Mouse (Mus musculus) MEL-GATA-1-ER (cell line): ENCODE results near the gene Fgfr2.

ENCODE experiments used
- DNase-seq: peaks from one replicate; pipeline ENCODE4 v3.0.0-alpha.2; 2012; ENCODE audit warnings: low read depth; ENCODE audit errors: extremely low read depth

Fgfr2 gene

DNA sequence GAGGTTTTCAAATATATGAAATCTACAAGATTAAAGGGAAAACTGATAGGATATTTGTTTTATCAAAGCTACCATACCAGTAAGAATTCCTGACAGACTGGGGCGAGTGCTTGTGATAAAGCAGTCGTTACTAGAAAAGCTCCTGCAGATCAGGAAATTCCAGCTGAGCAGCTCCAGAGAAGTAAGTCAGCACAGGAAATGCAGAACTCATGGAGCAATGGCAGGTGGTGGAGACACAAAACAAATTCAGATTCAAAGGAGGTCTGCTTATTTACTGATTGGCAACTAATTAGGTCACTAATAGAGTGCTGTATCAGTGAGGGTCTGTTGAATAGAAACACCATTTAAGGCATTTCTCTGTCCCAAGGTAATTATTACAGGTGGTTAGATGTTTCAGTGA is 2232.3 kb downstream of the Fgfr2 start:
- no peak for DNase-seq

DNA sequence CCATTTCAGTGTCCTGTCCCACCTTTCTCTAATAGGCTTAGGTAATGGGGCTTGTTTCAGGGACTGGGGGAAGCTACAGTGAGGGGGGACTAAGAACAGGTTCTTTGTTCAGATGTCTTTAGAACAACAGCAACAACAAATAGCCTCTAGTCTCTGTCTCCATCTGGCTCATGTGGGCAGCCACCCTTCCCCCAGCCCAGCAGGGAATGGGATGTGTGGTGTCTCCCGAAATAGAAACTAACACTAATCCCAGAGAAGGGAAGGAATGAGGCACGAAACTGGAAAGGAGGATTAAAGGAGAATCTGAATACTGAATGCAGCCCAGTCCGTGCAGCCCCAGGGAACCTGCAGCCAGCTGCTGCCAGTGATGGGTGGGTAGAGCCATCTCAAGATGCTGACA is 2235.2 kb downstream of the Fgfr2 start:
- no peak for DNase-seq

DNA sequence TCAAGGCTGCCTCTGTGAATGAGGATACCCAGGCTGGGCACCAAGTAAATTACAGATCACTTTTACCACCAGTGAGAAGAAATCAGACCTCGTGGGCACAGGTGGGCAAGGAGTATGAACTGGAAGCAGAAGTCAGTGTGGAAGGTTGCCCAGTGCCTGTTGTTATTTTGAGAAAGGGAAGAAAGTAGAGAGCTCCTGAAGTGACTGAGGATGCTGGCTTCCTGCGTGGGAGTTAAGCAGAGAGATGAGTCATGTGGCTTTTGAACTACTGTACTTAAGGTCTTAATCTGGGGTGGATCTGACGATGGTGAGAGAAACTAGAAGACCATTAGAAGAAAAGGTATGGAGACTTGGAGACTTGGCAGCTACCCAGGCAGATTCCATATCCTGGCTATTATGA is 2236.9 kb downstream of the Fgfr2 start:
- DNase-seq = no peak

DNA sequence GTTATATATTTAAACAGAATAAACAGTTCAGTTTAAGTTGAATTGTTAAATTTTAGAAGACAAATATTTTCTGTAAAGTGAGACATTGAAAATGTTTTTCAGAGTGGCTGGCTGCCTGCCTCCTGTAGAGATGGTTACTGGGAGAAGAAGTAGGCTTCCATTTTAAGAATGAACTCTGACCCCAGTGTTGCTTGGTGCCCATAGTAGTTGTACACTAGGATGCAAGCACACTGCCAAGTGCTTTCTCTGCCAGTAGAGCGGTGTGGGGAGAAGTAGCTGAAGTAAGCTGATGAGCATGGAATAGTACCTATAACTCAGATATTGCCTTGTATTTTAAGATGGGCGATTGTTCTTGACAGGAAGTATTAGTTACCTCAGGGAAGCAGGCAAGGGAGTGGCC is 2239.0 kb downstream of the Fgfr2 start:
- no peak for DNase-seq

DNA sequence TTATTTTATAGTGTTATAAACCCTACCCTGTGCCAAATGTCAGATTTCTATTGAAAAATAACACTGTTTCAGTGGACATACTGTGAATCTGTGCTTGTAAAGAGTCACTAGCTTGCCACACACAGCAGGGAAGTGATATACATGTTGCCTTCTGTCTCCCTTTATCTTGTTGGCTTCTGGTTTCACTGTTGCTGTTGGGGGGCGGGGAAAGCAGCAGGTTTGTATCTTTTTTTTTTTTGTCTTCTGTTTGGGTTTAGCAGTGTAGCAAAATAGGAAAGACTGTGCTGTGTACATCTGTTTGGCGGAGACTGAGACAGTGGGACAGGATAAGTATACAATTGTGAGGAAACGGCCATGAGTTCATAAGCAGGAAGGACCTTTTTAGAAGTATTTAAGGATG is 2255.9 kb downstream of the Fgfr2 start:
- DNase-seq = no peak

DNA sequence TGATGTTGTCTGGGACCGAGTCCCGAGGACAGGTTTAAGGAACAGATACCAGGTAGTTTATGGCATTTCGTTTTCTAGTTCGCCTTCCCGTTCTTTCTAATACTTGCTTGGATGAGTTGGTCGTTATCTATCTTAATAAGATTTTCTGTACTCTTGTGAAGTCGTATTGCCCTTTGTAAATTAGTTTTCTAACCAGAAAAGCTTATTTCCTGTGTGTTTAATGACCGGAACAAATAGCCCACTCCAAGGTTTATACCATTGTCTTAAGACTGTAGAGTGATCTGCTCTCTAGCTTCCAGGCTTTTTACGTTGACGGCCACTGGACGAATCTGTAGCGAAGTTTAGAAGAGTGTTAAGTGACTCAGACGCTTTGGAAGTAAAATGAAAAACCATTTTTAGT is 2256.5 kb downstream of the Fgfr2 start:
- no peak for DNase-seq

DNA sequence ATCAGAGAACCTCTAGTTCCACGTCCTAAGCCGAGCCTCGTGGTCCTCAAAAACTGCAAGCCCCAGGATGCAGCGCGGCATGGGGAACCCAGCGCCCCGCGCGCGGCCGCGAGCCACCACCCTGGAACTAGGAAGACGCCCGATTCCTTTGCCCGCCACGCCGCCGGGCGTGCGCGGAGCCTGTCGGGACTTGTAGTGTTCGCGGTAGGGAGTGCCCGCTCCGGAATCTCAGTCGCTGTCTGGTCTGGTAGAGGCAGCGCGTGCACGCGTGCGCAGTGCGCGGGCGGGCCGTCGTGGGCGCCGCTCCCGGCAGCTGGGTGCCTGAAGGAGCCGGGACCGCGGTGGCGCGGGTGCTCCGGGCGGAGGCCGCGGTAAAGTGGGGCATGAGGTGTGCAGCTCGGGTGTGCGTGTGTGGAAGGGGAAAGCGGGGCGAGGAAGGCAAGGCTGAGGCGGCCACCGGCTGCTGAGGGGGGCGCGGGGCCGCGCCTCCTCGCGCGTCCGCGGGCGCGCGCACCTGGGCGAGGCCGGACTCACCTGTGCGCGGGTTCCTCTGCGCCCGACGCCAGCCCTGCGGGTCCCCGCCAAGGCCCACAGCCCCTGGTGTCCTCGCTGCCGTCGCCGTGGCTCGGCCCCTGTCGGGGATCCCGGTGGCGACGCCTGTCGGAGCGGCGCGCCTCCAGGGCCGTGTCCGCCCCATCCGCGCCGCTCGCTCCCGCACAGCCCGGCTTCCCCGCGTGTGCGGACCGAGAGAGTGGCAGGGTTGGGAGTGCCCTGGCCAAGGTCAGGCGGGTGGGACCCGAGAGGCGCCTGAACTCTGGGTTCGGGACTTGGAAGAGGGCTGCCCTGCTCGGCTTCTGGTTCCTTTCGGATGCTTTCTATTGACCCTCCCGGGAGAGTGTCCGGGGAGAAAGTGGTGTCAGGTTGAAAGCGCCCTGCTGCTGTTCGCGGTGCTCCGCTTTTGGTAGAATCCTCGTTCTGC is 2257.2 kb downstream of the Fgfr2 start, which contains the start of gene Plekha1:
Gene Plekha1 (plus strand): TSS at position 144 of the 979 bp plus-strand sequence.
- DNase-seq = no peak

DNA sequence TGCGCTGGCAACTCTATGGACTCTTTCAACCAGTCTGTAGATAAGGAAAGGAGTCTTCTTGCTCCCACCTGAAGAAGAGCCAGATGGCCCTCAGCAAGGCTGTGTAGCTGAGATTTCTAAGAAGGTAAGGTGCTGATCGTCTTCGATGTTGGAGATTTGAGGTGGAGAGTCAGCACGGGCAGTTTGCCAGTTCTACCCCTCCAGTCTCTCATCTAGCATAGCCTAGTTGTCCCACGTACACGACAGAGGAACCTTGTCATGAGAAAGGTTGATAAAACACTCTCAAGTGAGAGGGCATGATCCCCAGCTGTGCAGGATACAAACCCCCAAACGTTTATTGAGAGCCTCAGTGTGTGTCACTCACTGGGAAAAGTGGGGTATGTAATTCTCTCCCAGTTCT is 2258.4 kb downstream of the Fgfr2 start:
- no peak for DNase-seq

DNA sequence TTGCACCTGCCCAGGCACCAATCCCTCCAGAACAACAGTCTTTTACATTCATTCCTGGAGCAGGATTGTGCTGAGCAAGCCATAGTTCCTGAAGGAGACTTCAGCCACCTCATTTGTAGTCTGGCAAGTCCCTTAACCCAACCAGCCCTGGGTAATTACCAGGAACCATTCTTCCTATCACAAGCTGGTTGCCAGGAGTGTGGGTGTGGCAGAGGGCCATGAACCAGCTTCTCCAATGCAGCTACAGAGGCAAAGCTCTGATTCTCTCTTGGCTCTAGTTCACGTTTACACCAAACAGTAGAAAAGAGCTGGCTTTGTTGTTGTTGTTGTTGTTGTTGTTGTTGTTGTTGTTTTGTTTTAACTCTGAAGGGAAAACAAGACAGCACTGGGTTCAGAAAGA is 2260.6 kb downstream of the Fgfr2 start:
- no peak for DNase-seq

DNA sequence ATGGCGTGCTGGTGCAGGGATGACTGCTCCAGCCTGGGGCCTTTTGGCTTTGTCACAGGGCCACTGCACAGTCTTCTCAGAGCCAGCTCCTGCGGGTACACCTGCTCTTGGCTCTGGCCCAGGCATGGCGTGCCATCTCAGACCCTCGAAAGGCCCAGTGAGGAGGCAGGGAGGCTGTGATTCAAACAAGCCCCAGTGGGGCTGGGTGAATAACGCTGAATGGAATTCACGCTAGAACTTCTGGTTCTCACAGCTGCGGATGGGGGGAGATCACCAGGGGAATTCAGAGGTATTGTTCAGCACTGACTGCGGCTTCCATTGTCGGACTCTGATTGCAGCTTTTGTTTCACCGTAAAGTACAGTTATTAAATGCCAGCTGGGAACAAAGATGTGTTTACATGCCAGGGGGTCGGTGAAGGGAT is 2262.4 kb downstream of the Fgfr2 start:
- no peak for DNase-seq

DNA sequence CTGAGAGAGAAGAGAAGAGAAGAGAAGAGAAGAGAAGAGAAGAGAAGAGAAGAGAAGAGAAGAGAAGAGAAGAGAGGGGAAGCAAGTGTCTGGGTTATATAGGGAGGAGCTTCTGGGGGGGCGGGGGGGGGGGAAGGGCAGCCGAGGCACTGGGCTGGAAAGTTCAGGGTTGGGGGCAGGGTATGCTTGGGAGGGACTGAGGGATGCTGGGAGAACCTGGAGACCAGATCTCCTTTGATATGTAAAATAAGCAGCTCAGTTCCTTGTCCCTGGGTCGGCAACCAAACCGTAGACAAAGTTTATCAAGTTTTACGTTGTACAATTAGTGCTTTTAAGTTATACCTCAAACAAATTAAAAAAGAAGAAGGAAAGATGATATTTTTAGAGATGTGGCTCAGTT is 2263.2 kb downstream of the Fgfr2 start:
- no peak for DNase-seq

DNA sequence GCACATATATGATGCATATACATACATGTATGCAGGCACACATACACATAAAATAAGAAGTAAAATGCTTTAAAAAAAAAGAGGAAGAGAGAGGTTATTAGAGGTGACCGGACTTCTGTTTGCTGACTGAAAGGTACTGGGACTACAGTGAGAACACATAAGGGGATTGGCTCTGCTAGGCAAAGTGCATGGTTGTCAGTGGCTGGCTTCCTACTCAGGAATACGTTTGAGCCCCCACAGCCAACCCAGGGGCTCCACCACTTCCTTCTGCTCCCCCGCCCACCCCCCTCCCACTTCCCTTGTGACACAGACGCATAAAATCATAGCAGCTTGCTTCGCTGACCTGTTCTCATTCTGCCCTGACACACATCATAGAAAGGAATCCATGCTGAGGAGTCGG is 2265.2 kb downstream of the Fgfr2 start:
- no peak for DNase-seq

DNA sequence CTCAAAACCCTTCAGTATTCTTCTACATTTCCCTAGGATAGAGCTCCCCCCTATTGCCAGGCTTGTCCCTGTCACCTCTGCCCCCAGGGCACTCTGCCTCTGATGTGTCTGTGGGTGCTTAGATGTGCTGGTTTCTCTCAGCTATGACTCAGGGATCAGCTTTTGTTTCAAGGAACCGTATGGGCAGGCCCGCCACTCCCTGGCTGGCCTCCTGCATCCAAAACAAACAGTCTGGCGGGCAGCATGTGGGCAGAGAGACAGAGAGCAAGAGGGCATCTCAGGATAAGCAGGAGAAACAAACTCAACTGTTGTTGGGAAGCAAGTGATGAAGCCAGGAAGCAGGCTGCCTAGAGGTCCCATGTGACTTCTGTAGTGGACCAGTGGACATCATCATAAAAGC is 2267.5 kb downstream of the Fgfr2 start:
- no peak for DNase-seq

DNA sequence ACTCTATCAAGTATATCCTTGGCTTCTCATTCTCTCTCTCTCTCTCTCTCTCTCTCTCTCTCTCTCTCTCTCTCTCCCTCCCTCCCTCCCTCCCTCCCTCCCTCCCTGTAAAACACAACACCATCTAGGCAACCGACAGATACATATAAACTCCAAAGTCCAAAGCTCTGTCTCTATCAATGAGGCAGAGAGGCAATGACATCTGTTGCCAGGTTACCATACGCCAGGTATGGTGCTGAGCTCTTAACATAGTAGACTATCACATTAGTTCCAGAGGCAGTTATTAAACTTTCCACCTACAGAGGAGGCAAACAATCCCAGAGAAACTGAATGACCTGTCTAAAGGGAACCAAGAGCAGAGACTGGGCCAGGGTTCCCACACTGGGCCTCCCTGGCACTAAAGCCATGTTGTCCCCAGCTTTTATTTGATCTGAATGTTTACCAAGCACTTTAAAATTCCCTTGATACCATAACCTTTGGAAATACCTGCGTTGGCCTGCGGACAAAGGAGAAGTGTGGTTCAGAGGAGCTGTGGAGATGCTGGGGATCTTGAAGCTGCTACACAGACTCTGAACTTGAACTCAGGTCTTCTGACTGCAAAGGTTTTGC is 2268.4 kb downstream of the Fgfr2 start:
- no peak for DNase-seq

DNA sequence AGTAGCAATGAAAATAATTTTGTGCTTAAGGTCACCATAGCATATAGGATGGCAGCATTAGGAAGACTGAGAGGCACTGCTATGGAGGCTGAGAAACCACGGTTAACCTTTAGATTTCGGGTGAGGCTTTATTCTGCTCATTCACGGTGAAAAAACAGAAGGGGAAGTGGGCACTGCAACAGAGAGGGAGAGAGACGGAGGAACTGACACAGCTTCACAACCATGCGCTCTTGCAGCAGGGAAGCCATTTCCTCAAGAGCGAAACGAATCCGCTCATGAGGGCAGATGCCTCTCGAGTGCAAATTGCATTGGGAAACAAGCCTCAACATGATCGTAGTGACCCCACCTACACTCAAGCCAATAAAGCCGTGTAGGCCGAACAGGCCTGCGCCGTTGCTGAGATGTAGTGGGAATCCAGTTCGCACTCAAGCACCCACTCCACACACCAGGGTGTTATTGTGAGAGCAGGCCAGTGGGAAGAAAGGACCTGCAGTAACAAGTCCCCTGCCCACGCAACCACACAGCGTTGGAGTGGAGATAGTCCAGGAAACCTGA is 2275.9 kb downstream of the Fgfr2 start:
- no peak for DNase-seq

DNA sequence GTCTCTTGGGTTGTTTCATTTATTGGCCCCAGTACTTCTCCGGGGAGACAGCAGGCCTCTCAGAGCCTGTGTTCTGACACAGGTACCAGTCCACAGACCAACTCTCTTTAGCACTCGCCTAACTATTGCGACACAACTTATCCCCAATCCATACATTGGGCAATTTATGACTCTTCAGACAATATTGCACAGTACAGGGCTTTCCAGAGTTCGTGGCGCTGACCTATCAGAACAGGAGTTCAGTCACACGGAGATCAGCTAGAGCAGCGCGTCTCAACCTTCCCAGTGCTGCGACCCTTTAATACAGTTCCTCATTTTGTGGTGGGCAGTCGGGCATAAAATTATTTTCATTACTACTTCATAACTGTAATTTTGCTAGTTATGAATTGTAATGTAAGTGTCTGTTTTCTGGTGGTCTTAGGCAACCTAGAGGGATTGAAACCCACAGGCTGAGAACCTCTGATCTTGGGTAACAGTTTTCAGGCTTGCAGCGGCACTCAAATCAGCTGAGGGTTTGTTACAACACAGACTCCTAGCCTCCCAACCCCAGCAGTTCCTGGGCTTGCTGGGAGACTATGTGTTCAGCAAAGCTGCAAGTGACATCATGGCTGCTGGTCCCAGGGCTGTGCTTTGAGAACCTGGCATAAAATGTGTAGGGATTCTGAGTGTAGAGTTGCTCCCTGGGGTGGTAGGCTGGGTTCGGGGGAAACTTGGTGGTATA is 2283.6 kb downstream of the Fgfr2 start:
- no peak for DNase-seq

DNA sequence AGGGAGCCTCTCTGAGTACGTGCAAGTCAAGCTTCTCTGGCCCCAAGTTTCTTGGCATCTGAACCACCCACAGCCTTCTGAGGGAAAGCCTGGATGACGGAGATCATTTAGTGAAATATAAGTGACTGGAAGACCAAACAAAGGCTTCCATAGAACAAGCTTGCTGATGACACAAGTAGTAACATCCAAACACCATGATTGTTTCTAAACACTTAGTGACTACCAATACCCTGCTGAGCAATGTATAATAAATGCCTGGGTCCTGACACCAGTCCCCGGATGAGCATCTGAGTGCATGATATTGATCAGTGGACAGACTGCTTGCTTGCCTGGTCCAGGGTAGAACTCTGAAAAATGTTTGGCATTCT is 2284.5 kb downstream of the Fgfr2 start:
- DNase-seq = no peak

DNA sequence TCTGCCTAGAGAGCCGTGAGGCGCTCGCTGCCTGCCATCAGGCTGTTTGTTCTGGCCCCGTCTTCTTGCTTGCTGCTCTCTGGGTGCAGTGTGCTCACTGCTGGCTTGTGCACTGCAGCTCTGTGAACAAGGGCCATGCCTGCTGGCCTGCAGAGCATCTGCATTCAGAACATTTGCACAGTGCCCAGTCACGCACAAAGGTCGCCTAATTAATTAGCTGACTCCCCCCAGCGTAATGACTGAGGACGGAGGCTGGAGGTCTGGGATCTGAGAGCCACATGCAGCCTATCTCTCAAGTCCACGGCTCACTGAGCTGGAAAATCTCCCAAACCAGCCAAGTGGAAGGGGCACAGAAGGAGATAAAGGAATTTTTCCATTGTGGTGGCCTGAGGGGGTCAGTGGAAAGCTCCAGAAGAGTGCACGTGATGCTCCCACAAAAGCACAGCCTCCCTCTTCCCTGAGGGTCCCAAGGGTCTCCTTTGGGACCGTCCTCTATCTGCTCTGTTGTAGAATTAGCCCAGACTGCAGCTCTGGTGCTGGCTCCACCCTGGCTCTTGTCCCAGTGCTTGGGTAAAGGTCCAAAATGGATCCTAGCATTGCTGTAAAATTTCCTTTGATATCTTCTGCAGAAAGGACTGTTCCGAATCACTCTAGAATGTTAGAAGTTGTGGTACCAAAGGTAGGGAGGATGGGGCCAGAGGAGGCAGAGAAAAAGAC is 2285.1 kb downstream of the Fgfr2 start:
- DNase-seq = no peak

DNA sequence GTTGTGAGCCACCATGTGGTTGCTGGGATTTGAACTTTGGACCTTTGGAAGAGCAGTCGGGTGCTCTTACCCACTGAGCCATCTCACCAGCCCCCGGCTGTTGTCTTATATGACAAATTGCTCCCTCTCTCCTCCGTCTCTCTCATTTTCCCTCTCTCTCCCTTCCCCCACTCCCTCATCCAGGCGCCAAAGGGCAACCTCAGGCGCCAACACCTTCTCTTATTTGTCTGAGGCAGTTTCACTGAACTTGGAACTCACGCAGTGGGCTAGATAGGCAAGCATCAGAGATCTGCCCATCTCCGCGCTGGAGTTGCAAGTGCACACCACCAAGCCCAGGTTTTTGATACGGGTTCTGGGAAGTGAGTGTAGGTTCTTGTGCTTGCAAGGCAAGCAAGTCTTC is 2287.1 kb downstream of the Fgfr2 start:
- DNase-seq = no peak

DNA sequence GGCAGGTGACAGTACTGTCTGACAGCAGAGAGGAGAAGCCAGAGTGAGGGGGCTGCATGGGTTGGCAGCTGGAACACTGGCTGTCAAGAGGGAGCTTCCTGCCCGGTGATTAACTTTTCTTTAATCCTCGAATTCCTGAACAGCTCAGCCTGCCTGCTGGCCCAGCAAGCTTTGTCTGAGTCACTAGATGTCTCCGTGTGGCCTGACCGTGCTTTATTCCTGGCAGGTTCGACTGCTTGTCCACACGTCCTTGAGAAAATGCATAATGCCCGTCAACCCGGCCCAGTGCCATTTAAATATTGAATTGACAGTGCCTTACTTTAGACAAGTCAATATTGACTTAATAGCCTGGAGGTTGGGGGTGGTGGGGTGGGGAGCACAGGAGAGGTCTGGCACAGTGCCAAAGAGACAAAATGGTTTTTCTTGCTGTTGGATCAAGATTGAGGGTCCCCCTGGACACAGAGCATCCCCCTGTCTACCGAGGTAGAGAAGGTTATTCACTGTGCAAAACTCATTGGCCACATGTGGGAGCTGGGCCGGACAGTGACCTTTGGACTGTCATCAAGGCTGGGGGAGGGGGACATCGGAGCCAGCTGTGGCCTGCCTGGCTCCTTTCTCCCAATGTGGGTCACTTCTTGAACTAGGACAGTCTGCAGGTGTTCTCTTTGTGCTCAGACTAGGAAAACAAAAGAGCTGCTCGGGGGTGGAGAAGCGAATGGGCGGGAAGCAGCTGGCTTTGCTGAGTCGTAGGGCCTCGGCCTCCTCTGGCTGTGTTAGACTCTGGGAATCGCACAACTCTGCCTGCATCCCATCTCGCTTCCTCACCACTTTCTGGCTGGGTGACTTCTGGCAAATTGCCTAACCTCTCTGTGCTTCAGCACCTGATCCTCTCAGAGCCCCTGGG is 2287.9 kb downstream of the Fgfr2 start:
- no peak for DNase-seq
